Mouse (Mus musculus): Measurements from ENCODE around the gene Erbb2. TPM values are rescaled to one million over a fixed set of nuclear protein-coding genes. Genes with fewer than 3 reads are reported as not detected.
"Not testable (repeated sequence)": the region's sequence is repeated elsewhere in the genome, so short reads cannot be mapped to it uniquely, and the experiment has no call there.

Gene Erbb2
- total RNA-seq (2021) = 1 to 10 TPM; 3.9 to 5.3 TPM
- long read RNA-seq, experiment 1, full-length matches to known transcripts = 1 of 5 reads
- long read RNA-seq, experiment 1, partial matches to known transcripts = 1 of 5 reads
- long read RNA-seq, experiment 1, other reads (novel, unspliced or antisense) = 3 of 5 reads
- long read RNA-seq, experiment 2, full-length matches to known transcripts = 3 of 4 reads
- long read RNA-seq, experiment 2, partial matches to known transcripts = 1 of 4 reads
- long read RNA-seq, experiment 2, other reads (novel, unspliced or antisense) = 0 of 4 reads

- intact Hi-C loops (cut with DNase I; ENCODE audit: low total_unique reads) = no loop called here
- DNase-seq = peak; percentile 78
These were observed at the start of gene Erbb2 for GRCm38 (mm10) chr11:98412273-98412796. Gene Erbb2 (plus strand): TSS chr11:98412470.

GRCm38 (mm10) chr11:98363817-98364216, 48.5 kb upstream of the Erbb2 start:
- intact Hi-C loops (cut with DNase I; ENCODE audit: low total_unique reads) = no loop called here

GRCm38 (mm10) chr11:98364410-98364809, 47.9 kb upstream of the Erbb2 start:
- no peak for DNase-seq
- intact Hi-C loops (cut with DNase I; ENCODE audit: low total_unique reads) = no loop called here

More at GRCm38 (mm10) chr11:98363817-98364216, 48.5 kb upstream of the Erbb2 start:
- no peak for DNase-seq

- DNase-seq = no peak
These were observed 46.0 kb upstream of the Erbb2 start for GRCm38 (mm10) chr11:98366290-98366689.

GRCm38 (mm10) chr11:98367171-98367862, 45.0 kb upstream of the Erbb2 start:
- no peak for DNase-seq
- intact Hi-C loops (cut with DNase I; ENCODE audit: low total_unique reads) = no loop called here

More at GRCm38 (mm10) chr11:98366290-98366689, 46.0 kb upstream of the Erbb2 start:
- intact Hi-C loops (cut with DNase I; ENCODE audit: low total_unique reads) = no loop called here

- no peak for DNase-seq
- intact Hi-C loops (cut with DNase I; ENCODE audit: low total_unique reads) = no loop called here
These were observed 44.4 kb upstream of the Erbb2 start for GRCm38 (mm10) chr11:98367863-98368186.

- no peak for DNase-seq
- intact Hi-C loops (cut with DNase I; ENCODE audit: low total_unique reads) = no loop called here
These were observed 42.9 kb upstream of the Erbb2 start for GRCm38 (mm10) chr11:98369337-98369736.

GRCm38 (mm10) chr11:98370588-98370987, 41.7 kb upstream of the Erbb2 start:
- DNase-seq = no peak
- intact Hi-C loops (cut with DNase I; ENCODE audit: low total_unique reads) = no loop called here

- no peak for DNase-seq
- intact Hi-C loops (cut with DNase I; ENCODE audit: low total_unique reads) = no loop called here
These were observed 40.6 kb upstream of the Erbb2 start for GRCm38 (mm10) chr11:98371556-98372240.

- peak; percentile 60 for DNase-seq
- intact Hi-C loops (cut with DNase I; ENCODE audit: low total_unique reads) = no loop called here
These were observed 39.9 kb upstream of the Erbb2 start for GRCm38 (mm10) chr11:98372406-98372805.

- DNase-seq = no peak
- intact Hi-C loops (cut with DNase I; ENCODE audit: low total_unique reads) = no loop called here
These were observed 39.0 kb upstream of the Erbb2 start for GRCm38 (mm10) chr11:98373244-98373643.

GRCm38 (mm10) chr11:98374266-98374665, 38.0 kb upstream of the Erbb2 start:
- intact Hi-C loops (cut with DNase I; ENCODE audit: low total_unique reads) = no loop called here
- no peak for DNase-seq

- intact Hi-C loops (cut with DNase I; ENCODE audit: low total_unique reads) = no loop called here
- no peak for DNase-seq
These were observed 35.5 kb upstream of the Erbb2 start for GRCm38 (mm10) chr11:98376756-98377155.

- intact Hi-C loops (cut with DNase I; ENCODE audit: low total_unique reads) = no loop called here
- DNase-seq = peak; percentile 64
These were observed 34.5 kb upstream of the Erbb2 start for GRCm38 (mm10) chr11:98377787-98378186.

GRCm38 (mm10) chr11:98379379-98379778, 32.9 kb upstream of the Erbb2 start:
- DNase-seq = no peak
- intact Hi-C loops (cut with DNase I; ENCODE audit: low total_unique reads) = no loop called here

GRCm38 (mm10) chr11:98380106-98380505, 32.2 kb upstream of the Erbb2 start:
- no peak for DNase-seq
- intact Hi-C loops (cut with DNase I; ENCODE audit: low total_unique reads) = no loop called here

GRCm38 (mm10) chr11:98381651-98382050, 30.6 kb upstream of the Erbb2 start:
- intact Hi-C loops (cut with DNase I; ENCODE audit: low total_unique reads) = no loop called here
- DNase-seq = no peak

- DNase-seq; intact Hi-C loops (cut with DNase I; ENCODE audit: low total_unique reads): not testable (repeated sequence)
These were observed 29.9 kb upstream of the Erbb2 start for GRCm38 (mm10) chr11:98382405-98382804.

GRCm38 (mm10) chr11:98383261-98384030, 28.8 kb upstream of the Erbb2 start, which contains the start of gene Tcap:
Gene Tcap (plus strand): TSS chr11:98383811.
- intact Hi-C loops (cut with DNase I; ENCODE audit: low total_unique reads) = no loop called here
- no peak for DNase-seq

- no peak for DNase-seq
These were observed 28.1 kb upstream of the Erbb2 start for GRCm38 (mm10) chr11:98384216-98384615.

More at GRCm38 (mm10) chr11:98384216-98384615, 28.1 kb upstream of the Erbb2 start:
- intact Hi-C loops (cut with DNase I; ENCODE audit: low total_unique reads) = no loop called here
